Mouse (Mus musculus) lung, postnatal 4 days (tissue): ENCODE results near the gene Cbfa2t3.
"Not testable (repeated sequence)": the region's sequence is repeated elsewhere in the genome, so short reads cannot be mapped to it uniquely, and the experiment has no call there.

Experiments used
- DNase-seq, 2 experiments: peaks; one replicate each; pipeline ENCODE4 v3.0.0; 2021

Cbfa2t3 gene

DNA sequence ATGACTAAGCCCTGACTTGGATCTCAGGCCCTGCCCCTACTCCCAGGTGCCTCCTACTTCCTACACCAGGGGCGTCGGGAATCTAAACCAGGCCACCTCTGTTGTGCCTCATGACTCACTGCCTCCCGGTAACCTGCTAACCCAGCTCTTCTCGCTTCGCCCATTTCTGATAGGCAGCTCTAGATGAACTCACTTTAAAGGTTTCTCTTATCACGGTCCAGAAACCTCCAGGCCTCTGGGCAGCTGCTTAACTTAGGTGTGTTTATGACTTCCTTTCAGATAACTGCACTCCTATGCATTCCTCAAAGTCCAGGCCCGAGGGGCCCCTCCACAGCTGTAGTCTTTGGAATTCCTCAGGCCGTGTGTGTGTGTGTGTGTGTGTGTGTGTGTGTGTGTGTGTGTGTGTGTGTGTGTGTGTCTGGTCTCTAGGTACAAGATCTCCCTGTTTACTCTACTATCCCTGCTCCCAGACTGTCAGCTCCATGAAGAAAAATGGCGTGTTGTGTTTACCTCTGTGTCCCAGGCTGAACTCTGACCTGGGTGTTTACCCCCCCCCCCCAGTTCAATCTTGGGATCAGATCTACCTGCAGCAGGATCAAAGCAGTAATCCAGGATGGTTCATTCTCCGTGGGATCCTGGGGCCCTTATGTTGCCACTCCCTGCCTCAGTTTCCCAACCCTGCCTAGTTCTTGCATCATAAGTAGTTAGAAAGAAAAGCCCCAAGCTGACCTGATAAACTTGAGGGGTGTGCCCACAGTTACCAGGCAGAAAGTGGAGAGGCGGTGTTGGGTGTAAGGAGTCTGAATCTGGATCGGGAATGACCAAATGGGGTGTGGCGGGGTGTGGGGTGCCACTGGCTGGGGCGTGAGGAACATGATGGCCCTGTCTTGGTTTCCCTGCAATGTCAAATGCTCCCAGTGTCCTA lies 62.8 kb downstream of the Cbfa2t3 start:
- peak in 1 of 2 experiments; percentile 67 for DNase-seq

DNA sequence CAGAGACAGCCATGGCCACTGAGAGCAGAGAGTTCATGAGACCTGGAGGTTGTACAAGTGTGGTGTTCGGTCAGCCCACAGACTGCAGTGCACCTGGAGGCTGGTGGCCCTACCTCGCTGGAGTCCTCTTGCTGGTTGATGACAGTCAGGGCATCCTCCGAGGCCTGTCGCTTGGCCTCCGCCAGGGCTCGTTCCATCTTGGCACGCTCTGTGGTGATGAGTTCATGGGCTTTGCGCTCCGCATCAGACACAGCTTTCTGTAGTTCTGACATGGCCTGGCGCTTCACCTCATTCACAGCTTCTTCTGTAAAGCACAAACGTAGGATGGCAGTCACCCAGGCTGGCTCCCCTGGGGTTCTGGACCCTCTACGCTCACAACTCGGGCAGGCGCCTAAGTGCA lies 65.7 kb downstream of the Cbfa2t3 start:
- DNase-seq: no peak

DNA sequence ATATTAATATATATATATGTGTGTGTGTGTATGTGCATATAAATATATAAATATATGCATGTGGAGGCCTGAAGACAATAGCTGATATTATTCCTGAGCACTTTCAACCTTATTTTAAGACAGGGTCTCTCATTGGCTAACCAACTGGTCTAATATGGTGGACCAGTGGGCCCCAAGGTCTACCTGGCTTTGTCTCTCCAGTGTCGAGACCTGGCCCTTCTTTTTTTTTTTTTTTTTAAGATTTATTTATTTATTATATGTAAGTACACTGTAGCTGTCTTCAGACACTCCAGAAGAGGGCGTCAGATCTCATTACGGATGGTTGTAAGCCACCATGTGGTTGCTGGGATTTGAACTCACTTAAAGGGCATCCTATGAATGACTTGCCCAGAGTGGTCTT lies 66.8 kb downstream of the Cbfa2t3 start:
- DNase-seq: not testable (repeated sequence)

DNA sequence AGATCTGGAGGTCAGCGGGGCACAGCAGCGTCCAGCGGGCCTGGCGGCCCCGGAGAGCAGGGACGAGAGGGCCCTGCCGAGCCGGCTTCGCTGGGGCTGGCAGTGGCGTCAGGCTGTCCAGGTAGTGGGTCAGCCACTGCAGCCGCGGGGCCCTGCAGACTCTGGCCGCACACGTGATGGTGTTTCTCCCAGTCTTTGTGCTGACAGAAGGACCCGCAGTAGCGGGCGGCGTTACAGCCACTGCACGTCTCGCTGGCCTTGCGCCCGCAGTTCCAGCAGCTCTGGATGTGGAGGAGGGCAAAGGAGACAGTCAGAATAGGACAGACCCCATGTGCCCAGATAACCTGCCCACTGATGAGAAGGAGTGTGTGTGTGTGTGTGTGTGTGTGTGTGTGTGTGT lies 68.2 kb downstream of the Cbfa2t3 start:
- DNase-seq: no peak

DNA sequence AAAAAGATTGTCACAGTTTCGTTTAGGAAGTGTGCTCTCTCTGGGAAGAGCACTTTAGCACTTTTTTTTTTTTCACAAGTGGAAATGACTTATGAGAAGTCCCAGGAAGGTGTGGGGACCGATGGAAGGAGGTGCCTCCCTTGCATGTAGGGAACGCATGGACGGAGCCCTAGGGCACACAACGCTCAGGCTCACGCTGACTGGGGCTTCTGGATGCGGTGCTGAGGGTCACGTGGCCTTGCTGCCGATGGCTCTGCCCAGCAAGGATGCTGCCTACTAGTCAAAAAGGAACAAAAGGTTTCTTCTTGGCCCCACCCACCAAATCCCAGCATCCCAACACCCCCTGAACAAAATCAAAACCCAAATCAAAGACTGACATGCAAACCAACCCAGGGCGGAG lies 69.5 kb downstream of the Cbfa2t3 start:
- no peak for DNase-seq

- no peak for DNase-seq
Observed at GRCm38 (mm10) chr8:122626896-122627295, 72.0 kb downstream of the Cbfa2t3 start.

GRCm38 (mm10) chr8:122625811-122626210 lies 73.1 kb downstream of the Cbfa2t3 start:
- no peak for DNase-seq

DNA sequence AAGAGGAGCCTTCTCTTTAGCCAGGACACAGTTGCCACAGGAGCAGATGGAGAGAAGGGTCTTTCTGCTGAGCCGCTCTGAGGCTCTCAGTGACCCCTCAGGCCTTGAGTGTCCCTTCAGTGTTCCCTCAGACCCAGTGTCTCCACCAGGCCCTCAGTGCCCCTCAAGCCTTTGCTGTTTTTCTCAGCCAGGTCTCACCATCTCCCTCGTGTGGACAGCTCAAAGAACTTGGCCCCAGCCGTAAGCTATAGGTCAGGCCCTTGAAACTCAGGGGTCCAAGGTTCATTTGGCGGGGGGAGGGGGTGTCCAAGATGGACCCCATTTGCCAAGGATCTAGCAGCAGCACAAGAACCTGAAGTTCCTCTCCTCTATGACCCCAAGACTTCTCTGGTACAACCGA lies 74.3 kb downstream of the Cbfa2t3 start:
- DNase-seq: no peak

DNA sequence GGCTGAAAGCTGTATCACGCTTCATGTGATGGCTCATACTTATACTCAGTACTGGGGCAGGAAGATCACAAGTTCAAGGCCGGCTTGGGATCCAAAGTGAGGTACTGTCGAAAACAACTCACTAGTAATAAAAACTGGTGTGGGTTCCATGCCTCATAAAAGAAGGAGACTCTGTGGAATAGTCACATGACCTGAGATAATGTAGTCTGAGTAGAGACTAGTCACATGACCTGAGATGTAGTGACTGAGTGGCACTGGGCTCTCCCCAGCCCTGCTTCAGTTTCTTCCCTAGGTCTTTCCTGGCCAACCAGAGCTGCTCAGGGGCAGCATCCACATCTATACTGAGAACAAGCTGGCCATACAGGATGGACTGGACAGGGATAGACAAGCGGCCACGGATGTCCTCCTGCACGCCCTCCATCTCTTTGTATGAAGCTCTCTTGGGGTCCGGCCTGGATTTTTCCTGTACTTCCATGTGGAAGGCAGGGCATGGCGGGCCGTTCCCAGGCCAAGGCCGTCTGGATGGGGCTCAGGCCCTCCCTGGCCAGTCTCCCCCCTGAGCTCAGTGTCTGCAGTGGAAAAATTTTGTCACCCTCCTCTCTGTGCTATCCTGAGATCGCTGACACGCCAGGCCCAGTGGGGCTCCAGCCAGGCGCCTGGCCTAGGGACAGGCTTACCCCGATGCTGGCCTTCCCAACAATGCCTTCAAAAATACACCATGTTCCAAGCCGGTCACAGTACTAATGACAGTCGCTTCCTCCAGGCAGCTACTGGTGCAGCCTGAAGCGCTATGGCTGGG lies 74.9 kb downstream of the Cbfa2t3 start:
- DNase-seq: peak in 1 of 2 experiments; percentile 40

GRCm38 (mm10) chr8:122622727-122623126 lies 76.2 kb downstream of the Cbfa2t3 start, which contains the start of gene Pabpn1l:
Gene Pabpn1l, minus strand, starts transcription at chr8:122622739.
- DNase-seq: no peak

DNA sequence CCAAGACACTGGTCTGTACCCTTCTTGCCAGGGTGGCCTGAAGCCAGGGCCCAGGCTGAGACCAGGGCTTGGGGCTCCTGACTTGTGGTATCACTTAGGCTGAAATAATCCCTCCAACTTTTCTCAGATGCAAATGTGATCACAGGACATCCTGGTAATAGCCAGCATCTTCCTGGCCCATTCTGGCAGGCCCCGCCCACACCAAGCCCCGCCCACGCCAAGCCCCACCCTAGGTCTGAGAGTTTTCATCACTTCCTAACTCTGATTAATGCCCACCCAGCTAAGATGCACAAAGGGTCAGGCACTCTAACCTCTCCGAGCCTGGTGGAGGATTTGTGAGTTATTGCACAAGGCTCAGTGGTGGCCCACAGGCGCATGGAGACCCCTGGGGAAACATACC lies 78.5 kb downstream of the Cbfa2t3 start:
- no peak for DNase-seq

DNA sequence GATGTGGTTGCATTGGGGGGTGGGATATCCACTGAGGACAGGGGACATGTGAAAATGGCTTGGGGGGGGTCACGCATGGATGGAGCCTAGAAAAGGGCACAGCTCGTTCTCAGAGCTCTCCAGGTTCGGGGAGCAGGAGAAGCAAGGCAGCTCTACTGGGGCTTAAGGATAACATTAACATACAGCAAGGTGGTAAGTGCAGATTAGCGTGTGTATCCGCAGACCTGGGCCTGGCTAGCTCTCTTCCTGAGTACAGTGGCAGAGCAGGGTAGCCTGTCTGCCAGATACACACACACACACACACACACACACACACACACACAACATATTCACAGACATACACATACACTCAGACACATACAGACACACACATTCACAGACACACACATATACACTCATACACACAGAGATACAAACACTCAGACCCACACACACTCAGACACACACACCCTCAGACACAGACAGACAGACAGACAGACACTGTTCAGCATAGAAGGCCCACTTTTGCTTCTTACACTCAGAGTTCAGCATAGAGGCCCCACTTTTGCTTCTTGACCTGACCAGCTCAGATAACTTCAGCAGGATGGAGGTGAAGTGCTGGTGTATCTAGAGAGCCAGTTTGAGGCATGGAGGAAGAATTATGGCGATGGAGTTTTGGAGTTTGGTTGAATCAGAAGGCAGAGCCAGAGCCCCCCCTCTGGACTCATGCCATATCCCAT lies 80.1 kb downstream of the Cbfa2t3 start:
- DNase-seq: no peak

- peak; percentile 86 to 91 for DNase-seq
Observed at GRCm38 (mm10) chr8:122617947-122618546, 80.9 kb downstream of the Cbfa2t3 start.

DNA sequence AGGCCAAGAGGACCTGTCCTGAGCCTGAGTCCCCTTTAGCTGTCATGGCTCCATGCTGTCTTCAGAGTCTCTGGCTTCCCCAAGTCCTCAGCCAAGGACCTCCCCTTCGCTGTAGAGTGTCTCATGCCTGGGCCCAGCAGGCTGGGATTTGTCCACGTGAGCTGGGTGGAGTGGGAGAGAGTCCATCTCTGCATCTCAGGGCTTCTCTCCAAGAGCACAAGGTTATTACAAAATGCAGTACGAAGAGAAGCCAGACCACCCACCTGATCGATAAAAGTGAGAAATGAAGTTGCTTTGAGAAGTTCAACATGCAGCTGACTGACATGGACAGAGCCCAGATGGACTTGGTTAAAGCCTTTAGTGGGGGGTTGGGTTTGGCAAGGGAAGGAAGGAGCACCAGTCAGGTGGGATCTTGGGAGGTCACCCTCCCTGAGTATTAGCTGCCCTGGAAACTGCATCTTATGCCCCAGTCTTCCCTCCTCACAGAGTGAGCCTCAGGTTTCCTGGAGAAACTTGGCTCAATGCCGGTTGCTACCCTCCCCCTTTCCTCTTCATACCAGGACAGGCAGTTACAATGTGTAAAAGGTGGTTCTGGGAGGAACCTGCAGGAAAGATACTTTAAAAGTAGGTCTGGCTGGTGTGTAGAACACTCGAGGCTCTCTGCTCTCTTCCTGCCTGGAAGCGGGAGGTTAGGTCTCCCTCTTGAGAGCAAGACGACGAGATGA lies 82.6 kb downstream of the Cbfa2t3 start:
- DNase-seq: peak; percentile 39 to 67

DNA sequence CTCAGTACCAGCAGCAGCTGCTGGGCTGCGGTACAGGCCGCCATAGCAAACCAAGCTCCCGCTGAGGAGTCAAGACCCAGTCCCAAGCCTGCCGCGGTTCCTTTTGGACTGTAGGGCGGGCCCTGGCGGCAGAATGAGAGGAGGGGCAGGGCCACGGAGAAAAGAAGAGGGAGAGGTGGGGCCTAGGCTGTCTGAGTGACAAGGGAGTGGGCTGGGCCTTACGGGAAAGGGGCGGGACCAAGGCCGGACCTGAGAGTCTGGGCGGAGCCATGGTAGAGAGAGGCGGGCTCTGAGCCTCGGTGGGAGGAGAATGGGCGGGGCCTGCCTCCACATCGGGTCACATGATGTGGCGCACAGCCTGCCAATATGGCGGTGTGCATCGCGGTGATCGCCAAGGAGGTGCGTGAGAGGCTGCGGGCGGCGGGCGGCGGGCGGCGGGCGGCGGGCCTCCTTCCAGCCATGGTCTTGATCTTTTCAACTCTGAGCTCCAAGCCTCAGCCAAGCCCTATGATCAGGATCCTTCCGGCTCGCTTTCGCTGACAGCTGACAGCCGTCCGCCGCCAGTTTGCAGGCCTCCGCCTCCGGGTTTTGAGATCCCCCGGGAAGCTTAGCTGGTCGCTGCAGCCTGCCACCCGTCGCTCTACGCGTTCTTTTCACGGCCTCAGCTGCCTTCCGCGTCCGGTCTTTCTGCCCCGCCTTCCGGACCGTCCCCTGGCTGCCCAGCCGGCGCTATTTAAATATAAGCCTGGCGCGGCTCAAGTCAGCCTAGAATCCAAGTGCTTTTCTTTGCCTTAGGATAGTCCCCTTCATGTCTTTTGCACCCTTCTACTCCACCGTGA lies 87.4 kb downstream of the Cbfa2t3 start, which contains the start of the genes Galns and Trappc2l:
TSS of gene Galns (minus strand) at position 169 of the 839 bp plus-strand sequence.
TSS of gene Trappc2l (plus strand) at position 346 of the 839 bp plus-strand sequence.
- DNase-seq: peak; percentile 95 to 96

DNA sequence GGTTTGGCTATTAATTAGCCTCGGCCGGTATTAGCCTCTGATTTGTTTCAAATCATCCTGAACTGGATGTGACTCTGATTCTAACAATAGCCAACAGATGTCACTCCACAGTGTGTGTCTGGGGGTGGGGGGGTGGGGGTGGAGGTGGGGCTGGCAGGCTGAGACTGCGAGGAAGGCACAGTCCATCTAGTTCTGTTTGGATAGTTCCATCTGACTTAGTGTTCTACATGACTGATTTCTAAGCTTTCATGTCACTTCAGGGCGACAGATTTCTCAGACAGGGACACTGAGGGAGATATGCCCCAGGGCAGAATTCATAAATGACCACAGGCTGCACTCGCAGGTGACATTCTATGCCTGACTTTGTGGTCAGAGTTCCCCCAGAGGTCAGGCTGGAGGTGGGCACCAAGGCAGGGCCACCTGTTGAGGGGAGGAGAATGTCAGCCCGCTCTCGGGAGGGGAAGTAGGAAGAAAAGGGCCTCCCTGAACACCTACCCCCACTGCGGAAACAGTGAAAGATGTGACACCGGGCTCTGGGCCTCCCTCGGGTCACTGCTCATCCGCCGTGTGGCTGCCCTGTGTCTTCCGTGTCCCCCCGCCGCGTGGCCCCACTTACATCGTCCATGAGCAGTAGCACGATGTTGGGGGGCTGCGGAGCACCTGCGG lies 88.2 kb downstream of the Cbfa2t3 start:
- no peak for DNase-seq

DNA sequence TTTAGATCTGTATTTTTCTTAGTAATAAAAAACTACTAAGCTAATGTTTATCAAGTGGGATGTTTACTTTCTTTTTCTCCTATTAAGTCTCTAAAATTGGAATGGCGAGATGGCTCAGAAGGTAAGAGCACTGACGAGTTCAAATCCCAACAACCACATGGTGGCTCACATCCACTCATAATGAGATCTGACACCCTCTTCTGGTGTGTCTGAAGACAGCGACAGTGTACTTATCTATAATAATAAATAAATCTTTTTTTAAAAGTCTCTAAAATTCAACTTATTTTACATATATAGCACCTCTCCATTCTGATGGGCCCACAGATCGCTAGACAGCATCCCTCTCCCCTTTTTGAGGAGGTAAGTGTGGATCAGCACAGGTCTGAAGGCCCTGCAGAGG lies 88.7 kb downstream of the Cbfa2t3 start:
- DNase-seq: no peak

- no peak for DNase-seq
Observed at GRCm38 (mm10) chr8:122606810-122607209, 92.1 kb downstream of the Cbfa2t3 start.

DNA sequence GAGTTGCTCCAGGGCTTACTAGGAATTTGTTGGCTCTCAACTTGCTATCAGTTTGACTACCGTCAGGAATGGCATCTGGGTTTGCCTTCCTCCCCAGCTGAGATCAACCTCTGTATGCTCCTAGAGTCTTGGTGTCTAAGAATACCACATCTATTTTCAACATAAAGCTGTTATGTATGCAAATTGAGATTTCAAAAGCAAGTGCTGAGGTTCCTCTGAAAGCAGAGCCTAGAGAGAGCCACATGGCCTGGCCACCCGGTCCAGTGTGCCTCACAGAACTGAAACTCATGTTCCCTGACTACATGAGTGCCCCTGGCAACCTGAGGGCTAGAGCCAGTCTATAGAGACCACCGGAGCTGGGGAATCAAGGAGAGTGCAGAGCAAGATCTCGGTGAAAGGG lies 93.5 kb downstream of the Cbfa2t3 start:
- DNase-seq: no peak

- DNase-seq: no peak
Observed at GRCm38 (mm10) chr8:122604640-122605039, 94.3 kb downstream of the Cbfa2t3 start.
